Mouse (Mus musculus): Measurements from ENCODE around the gene Mlph. TPM values are rescaled to one million over a fixed set of nuclear protein-coding genes. Genes with fewer than 3 reads are reported as not detected.

The Mlph gene
- polyA plus RNA-seq, 1 experiment from 2014 or later: 0.44 TPM

DNA sequence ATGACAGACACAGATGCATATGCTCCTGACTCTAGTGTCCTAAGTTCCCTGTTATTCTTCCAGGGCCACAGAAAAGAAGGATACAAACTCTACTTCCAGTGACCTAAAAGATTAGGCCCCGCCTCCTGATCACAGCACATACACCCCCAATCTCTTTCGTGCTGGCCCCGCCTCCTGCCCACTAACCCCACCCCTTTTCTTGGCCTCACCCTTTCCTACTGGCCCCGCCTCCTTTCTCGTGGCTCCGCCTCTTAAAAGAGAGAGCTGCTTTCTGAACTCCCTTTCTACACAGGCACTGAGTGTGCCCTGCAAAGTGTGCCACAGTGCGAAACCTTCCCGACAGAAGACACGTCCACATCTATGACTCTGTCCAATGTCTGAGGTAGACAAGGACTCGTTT is 30.3 kb downstream of the Mlph start:
- Histone ChIP-seq H3K9ac (no peak overlapping the region), H3K27ac (no peak overlapping the region), H3K4me2 (no peak overlapping the region), H3K4me3 (no peak overlapping the region), H3K9me3 (replicated peaks) (no peaks in the 10 kb centered on the region), H3K27me3 (no peaks in the 10 kb centered on the region), H3K36me3 (no peaks in the 10 kb centered on the region), H3K4me1 (replicated peaks) (0 out of 2 replicates have a peak, but pooled peaks cover 2% of the 10 kb centered on the region)
- 62% methylated on average over 10 of the region's 10 CpGs for WGBS
- ATAC-seq (replicated peaks; ENCODE audit: insufficient number of reproducible peaks, insufficient read depth, low FRiP score, low read depth): no peak

DNA sequence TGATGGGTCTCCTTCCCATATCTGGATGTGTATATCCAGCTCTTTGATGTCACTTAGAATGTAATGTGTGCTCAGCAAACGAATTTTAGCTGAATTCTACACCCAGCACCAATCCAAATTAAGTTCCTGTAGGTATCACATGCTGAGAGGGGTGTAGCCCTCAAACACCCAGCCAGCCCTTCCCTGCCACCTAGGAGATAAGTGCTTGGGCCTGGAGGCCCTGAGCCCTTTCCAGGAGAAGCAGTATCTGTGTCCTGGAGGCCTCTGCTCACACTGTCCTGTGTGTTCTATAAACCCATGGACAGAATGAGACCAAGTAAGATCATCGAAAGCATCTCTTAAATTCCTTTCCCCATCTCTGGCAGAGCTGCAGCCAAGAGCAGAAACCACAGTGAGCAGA is 32.4 kb downstream of the Mlph start:
- no peaks in the 10 kb centered on the region for H3K36me3 ChIP-seq
- H3K4me1 ChIP-seq (replicated peaks): peaks cover 6% of the 10 kb centered on the region; the same call in 1 of the 2 replicates
- H3K27me3 ChIP-seq: 0 out of 2 replicates have a peak, but pooled peaks cover under 1% of the 10 kb centered on the region
- H3K4me2 ChIP-seq: no peak overlapping the region
- H3K9me3 ChIP-seq (replicated peaks): no peaks in the 10 kb centered on the region
- H3K27ac ChIP-seq: no peak overlapping the region
- no peak for ATAC-seq (replicated peaks; ENCODE audit: insufficient number of reproducible peaks, insufficient read depth, low FRiP score, low read depth)
- no peak overlapping the region for H3K4me3 ChIP-seq
- WGBS: 53% methylated on average over 2 of the region's 2 CpGs
- H3K9ac ChIP-seq: no peak overlapping the region

DNA sequence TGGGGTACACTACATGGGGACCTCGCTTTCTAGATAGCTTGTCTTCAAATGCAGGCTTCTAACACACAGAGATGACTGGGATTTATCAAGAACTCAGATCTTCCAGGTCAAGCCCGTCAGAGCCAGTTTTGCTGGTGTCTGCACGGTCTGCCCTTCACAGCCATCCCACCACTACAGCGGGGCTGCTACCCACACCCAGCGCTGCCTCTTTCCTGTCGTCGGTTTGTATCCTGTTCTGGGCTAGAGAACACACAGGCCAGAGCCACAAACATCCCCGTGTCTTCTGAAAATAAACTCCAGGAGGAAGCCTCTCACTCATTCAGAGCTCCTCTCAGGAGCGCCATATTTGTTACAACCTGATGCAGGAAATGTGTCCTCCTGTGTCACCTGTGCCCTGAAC is 34.4 kb downstream of the Mlph start:
- no peak overlapping the region for H3K27ac ChIP-seq
- no peak overlapping the region for H3K4me2 ChIP-seq
- ATAC-seq (replicated peaks; ENCODE audit: insufficient number of reproducible peaks, insufficient read depth, low FRiP score, low read depth): no peak
- whole genome bisulfite sequencing: 53% methylated on average over 9 of the region's 9 CpGs
- peaks cover 9% of the 10 kb centered on the region for H3K27me3 ChIP-seq
- no peaks in the 10 kb centered on the region for H3K9me3 ChIP-seq (replicated peaks)
- H3K9ac ChIP-seq: no peak overlapping the region
- peaks cover 6% of the 10 kb centered on the region; the same call in 1 of the 2 replicates for H3K4me1 ChIP-seq (replicated peaks)
- no peak overlapping the region for H3K4me3 ChIP-seq
- no peaks in the 10 kb centered on the region for H3K36me3 ChIP-seq

DNA sequence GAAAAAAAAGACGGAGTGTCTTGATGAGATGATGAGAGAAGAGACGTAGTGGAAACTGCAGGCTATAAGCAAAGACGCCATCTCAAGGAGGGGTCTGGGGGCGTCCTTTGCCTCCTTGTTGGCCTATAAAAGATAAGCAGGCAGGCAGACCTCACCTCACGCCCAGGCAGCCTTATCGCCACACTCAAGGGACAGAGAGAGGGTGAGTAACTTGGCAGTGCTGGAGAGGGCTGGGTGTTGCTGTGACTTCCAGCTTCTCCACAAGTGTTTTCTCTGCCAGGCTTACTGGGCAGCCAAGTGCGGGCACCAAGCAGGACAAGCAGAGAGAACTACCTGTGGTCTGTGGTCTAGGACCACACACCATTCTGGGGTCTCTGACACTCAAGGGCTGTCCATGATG is 36.8 kb downstream of the Mlph start:
- Histone ChIP-seq H3K27ac (no peak overlapping the region), H3K4me3 (no peak overlapping the region), H3K36me3 (no peaks in the 10 kb centered on the region), H3K27me3 (peaks cover 9% of the 10 kb centered on the region), H3K4me2 (no peak overlapping the region), H3K9ac (no peak overlapping the region), H3K4me1 (replicated peaks) (peaks cover 4% of the 10 kb centered on the region; the same call in 1 of the 2 replicates), H3K9me3 (replicated peaks) (no peaks in the 10 kb centered on the region)
- 42% methylated on average over 7 of the region's 7 CpGs for WGBS
- ATAC-seq (replicated peaks; ENCODE audit: insufficient number of reproducible peaks, insufficient read depth, low FRiP score, low read depth): no peak

DNA sequence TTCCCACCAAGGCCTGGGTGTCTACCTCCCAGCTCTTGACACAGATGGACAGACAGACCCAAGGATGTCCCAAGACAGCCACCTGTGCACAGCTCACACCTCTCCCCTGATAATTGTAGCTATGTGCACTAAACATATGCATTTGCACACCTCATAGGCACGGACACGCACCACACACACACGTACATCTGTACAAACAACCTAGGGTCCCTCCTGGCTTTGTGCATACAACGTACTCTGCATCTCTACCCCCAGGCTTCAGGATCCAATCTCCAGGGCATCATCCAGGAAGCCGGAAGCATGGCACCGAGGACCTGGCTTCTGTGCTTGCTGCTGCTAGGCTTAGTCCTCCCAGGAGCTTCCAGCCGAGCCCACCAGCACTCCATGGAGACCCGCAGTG is 37.9 kb downstream of the Mlph start, which contains the start of gene Prlh:
Gene Prlh (plus strand): TSS at position 301 of the 400 bp plus-strand sequence.
- H3K27ac ChIP-seq: no peak within 1 kb of the TSS
- H3K4me3 ChIP-seq: no peak within 1 kb of the TSS
- peaks cover 4% of the 10 kb centered on the region; the same call in 1 of the 2 replicates for H3K4me1 ChIP-seq (replicated peaks)
- peaks cover 16% of the 10 kb centered on the region for H3K27me3 ChIP-seq
- no peak for ATAC-seq (replicated peaks; ENCODE audit: insufficient number of reproducible peaks, insufficient read depth, low FRiP score, low read depth)
- H3K9me3 ChIP-seq (replicated peaks): no peaks in the 10 kb centered on the region
- no peak within 1 kb of the TSS for H3K9ac ChIP-seq
- no peak within 1 kb of the TSS for H3K4me2 ChIP-seq
- H3K36me3 ChIP-seq: no peaks in the 10 kb centered on the region
- 82% methylated on average over 8 of the region's 8 CpGs for WGBS

DNA sequence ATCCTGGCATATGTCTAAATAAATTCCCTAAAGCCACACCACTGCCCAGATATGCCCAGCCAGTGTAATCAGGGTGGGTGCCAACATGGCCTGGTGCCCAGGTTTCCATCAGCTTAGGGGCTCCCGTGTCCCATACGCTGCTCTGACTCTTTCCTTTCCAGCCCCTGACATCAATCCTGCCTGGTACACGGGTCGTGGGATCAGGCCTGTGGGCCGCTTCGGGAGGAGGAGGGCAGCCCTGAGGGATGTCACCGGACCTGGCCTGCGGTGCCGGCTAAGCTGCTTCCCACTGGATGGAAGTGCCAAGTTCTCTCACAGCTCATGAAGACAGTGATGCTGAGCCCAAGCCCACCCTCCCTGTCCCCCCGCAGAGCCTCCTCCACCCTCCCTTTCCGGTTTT is 38.8 kb downstream of the Mlph start:
- no peak for ATAC-seq (replicated peaks; ENCODE audit: insufficient number of reproducible peaks, insufficient read depth, low FRiP score, low read depth)
- no peak overlapping the region for H3K4me3 ChIP-seq
- no peak overlapping the region for H3K9ac ChIP-seq
- H3K9me3 ChIP-seq (replicated peaks): no peaks in the 10 kb centered on the region
- no peak overlapping the region for H3K27ac ChIP-seq
- no peaks in the 10 kb centered on the region for H3K36me3 ChIP-seq
- 70% methylated on average over 11 of the region's 11 CpGs for WGBS
- H3K4me1 ChIP-seq (replicated peaks): peaks cover 4% of the 10 kb centered on the region; the same call in 1 of the 2 replicates
- H3K27me3 ChIP-seq: peaks cover 25% of the 10 kb centered on the region
- H3K4me2 ChIP-seq: no peak overlapping the region

DNA sequence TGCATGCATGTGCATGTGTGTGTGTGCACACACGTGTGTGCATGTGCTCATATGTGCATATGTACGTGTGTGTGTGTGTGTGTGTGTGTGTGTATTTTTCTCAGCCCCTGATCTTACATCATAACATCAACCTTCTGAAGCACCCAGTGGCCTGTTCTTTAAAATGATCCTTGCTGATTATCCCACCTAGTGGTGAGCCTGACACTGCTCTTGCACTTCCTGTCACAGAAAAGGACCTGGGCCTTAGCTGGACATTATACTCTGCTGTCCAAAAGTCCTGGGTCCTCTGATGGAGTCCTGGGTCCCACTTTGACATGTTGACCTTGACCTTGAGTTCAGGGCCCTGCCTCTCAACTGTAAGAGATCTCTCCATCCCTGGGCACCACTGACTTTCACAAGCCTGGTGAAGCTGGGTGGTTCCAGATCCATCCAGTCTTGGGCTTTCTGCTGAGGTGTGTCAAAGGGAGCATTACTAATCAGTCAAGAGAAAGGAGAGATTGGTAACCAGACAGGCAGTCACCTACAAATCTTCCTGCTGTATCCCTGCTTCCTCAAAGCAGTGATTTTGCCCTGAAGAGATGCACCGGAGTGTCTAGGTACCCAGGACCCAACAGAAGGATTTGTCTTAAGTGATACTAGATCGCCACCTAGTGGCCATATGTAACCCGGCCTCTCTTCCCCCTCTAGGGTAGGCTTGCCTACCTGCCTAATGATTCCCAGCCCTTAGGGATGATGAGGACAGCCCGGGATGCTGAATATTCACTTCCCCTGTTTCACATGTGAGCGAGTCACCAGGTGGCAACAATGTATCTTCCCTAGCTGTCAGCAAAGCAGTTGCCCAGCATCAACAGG is 41.6 kb downstream of the Mlph start:
- H3K27me3 ChIP-seq: peaks cover 40% of the 10 kb centered on the region
- H3K4me2 ChIP-seq: no peak overlapping the region
- no peaks in the 10 kb centered on the region for H3K9me3 ChIP-seq (replicated peaks)
- H3K4me3 ChIP-seq: no peak overlapping the region
- 29% methylated on average over 7 of the region's 7 CpGs for WGBS
- H3K9ac ChIP-seq: no peak overlapping the region
- no peak; the same call in 1 of the 2 replicates for ATAC-seq (replicated peaks; ENCODE audit: insufficient number of reproducible peaks, insufficient read depth, low FRiP score, low read depth)
- no peak overlapping the region for H3K27ac ChIP-seq
- peaks cover 4% of the 10 kb centered on the region; the same call in 1 of the 2 replicates for H3K4me1 ChIP-seq (replicated peaks)
- H3K36me3 ChIP-seq: no peaks in the 10 kb centered on the region

DNA sequence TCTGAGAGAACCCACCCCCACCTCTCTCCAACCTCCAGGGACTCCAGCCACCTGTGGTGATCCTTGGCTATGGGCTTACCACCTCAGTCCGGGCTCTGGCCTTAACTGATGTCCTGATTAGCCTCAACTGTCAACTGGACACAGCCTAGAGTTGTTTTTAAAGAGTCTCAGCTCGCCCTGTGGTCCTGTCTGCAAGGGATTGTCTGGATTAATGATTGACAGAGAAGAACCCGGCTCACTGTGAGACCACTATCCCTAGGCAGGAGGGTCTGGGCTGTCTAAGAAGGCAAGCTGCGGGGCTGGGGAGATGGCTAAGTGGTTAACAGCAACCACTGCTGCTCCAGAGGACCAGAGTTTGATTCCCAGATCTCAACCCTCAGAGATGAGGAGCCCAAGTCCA is 47.6 kb downstream of the Mlph start:
- H3K27me3 ChIP-seq: peaks cover 24% of the 10 kb centered on the region
- peaks cover 19% of the 10 kb centered on the region for H3K4me1 ChIP-seq (replicated peaks)
- no peak overlapping the region for H3K27ac ChIP-seq
- ATAC-seq (replicated peaks; ENCODE audit: insufficient number of reproducible peaks, insufficient read depth, low FRiP score, low read depth): no peak
- no peak overlapping the region for H3K4me2 ChIP-seq
- WGBS: 49% methylated on average over 4 of the region's 4 CpGs
- no peaks in the 10 kb centered on the region for H3K9me3 ChIP-seq (replicated peaks)
- no peaks in the 10 kb centered on the region for H3K36me3 ChIP-seq
- H3K9ac ChIP-seq: no peak overlapping the region
- no peak overlapping the region for H3K4me3 ChIP-seq

DNA sequence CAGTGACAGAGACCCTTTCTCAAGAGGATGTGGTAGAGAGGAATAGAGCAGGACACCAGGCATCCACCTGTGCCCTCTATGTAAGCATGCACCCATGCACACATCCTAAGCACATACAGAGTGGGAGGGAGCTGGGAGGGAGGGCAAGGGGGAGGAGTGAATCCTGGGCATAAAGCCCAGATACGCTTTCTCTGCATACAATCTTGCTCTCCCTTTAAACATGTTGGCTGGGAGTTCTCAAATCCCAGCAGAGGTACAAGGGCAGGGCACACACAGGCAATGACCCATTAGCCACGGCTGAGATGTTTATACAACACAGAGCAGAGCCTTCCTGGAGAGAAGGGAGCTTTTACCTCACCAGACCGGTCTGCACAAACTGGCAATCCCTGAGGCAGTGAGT is 48.1 kb downstream of the Mlph start:
- H3K9me3 ChIP-seq (replicated peaks): no peaks in the 10 kb centered on the region
- peak; percentile 62 for ATAC-seq (replicated peaks; ENCODE audit: insufficient number of reproducible peaks, insufficient read depth, low FRiP score, low read depth)
- no peak overlapping the region for H3K4me2 ChIP-seq
- peaks cover 22% of the 10 kb centered on the region for H3K27me3 ChIP-seq
- H3K9ac ChIP-seq: no peak overlapping the region
- WGBS: 6% methylated on average over 3 of the region's 3 CpGs
- no peak overlapping the region for H3K4me3 ChIP-seq
- peak overlapping the region; percentile 58 for H3K27ac ChIP-seq
- no peaks in the 10 kb centered on the region for H3K36me3 ChIP-seq
- H3K4me1 ChIP-seq (replicated peaks): peaks cover 24% of the 10 kb centered on the region

DNA sequence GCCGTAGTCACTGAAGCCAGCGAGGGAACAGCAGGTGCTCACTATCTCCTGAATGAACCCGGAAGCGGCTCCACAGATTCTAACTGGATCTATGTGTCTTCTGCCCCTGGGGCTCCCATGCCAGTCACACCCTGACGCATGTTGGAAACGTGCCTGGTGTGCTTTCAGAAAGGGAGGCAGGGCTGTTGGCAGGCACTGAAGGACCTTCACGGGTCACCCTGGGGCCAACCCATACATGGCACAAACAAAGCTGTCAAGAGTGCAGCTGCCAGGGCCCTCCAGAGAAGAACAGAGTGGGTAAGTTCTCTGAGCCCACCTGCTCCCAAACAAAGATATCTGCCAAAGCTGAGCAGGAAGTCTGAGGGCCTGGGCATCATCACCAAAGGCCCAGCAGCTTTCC is 52.7 kb downstream of the Mlph start:
- WGBS: 39% methylated on average over 7 of the region's 7 CpGs
- H3K4me2 ChIP-seq: peak overlapping the region; percentile 19; the same call in 1 of the 2 replicates
- no peak overlapping the region for H3K4me3 ChIP-seq
- H3K36me3 ChIP-seq: no peaks in the 10 kb centered on the region
- H3K27ac ChIP-seq: peak overlapping the region; percentile 61
- ATAC-seq (replicated peaks; ENCODE audit: insufficient number of reproducible peaks, insufficient read depth, low FRiP score, low read depth): peak; percentile 81
- no peaks in the 10 kb centered on the region for H3K9me3 ChIP-seq (replicated peaks)
- no peak overlapping the region for H3K9ac ChIP-seq
- peaks cover 48% of the 10 kb centered on the region for H3K4me1 ChIP-seq (replicated peaks)
- no peaks in the 10 kb centered on the region; the same call in 1 of the 2 replicates for H3K27me3 ChIP-seq

DNA sequence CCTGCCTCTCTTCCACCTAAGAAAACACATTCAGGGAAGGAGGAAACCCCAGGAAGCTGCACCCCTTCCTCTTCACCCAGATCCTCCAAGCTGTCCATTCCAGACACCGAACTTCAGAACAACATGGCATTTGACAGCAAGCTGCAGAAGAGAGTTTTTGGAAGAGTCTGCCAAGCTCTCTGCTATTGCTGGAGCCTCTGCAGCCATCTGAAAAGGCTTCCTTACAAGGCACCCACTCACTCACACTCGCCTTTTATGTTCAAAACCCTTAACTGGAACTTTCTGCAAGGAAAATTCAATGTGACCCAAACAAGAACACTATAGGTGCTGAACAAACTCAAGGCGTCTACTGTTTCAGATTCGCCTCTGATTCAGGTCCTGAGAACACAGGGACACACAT is 53.8 kb downstream of the Mlph start:
- no peak overlapping the region for H3K4me3 ChIP-seq
- H3K27me3 ChIP-seq: no peaks in the 10 kb centered on the region
- no peaks in the 10 kb centered on the region for H3K9me3 ChIP-seq (replicated peaks)
- no peak overlapping the region for H3K9ac ChIP-seq
- H3K4me2 ChIP-seq: no peak overlapping the region
- ATAC-seq (replicated peaks; ENCODE audit: insufficient number of reproducible peaks, insufficient read depth, low FRiP score, low read depth): no peak
- WGBS: 76% methylated on average over 4 of the region's 4 CpGs
- no peak overlapping the region for H3K27ac ChIP-seq
- H3K4me1 ChIP-seq (replicated peaks): peaks cover 49% of the 10 kb centered on the region
- H3K36me3 ChIP-seq: no peaks in the 10 kb centered on the region
